In the genomic region with DNA sequence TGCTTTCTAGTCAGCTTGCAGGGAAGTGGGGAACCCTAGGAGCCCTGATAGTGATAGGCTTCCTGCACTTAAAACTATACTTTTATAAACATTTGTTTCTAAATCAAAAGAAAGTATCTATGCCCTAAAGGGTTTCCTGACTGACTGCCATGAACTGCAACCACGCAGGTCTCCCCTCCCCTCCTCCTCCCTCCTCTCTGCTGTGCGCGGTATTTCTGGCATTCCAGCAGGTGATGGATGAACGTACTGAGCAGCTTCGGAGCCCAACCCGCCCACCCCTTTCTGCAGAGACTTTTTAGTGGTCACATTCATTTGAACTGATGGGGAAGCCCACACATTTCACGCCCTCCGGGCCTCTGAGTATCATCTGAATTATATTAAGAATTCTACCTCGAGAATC, we compare ENCODE assay signal across 14 mouse cellular contexts. TPM values are rescaled to one million over a fixed set of nuclear protein-coding genes. Genes with fewer than 3 reads are reported as not detected.
DNase-seq lines count a peak whose midpoint lies in the region; ATAC-seq and TF ChIP-seq lines count a peak whose summit lies in the region.
"Had no signal": no experiment of that assay in that cellular context is flagged by ENCODE, and none has a peak within 500 bp of the region (broad histone marks: within the 10 kb centered on the region; RNA-seq: fewer than 3 reads in every experiment).

No protein-coding gene starts in this region.

- 0 out of 2 replicates have a peak overlapping the region, but pooled peaks have one; percentile 23 for H3K27ac ChIP-seq in hindbrain, embryonic 13.5 days
- H3K27ac ChIP-seq in hindbrain, embryonic 12.5 days, result no peak overlapping the region
- H3K27ac ChIP-seq in ES-E14 (ENCODE audit: insufficient read depth, low read depth, low read length, poor library complexity, severe bottlenecking), result no peak overlapping the region
- H3K27ac ChIP-seq in limb, embryonic 14.5 days (replicated peaks; ENCODE audit: low read depth, low read length), result 0 out of 2 replicates have a peak overlapping the region, but pooled peaks have one; percentile 38
- H3K27ac ChIP-seq: embryonic facial prominence, embryonic 12.5 days; forebrain, embryonic 10.5 days; heart, adult 2 months; stomach, postnatal 0 days had no signal

- intact Hi-C loops in gastrocnemius, postnatal 14 days (cut with DNase I; ENCODE audit: low total_unique reads), result no loop called here

- ATAC-seq in hindbrain, embryonic 13.5 days (ENCODE audit: low FRiP score), result 0 out of 2 replicates have a peak, but pooled peaks have one; percentile 46
- ATAC-seq in hindbrain, embryonic 12.5 days (ENCODE audit: low FRiP score), result no peak
- ATAC-seq in limb, embryonic 14.5 days (ENCODE audit: low FRiP score, low read depth), result no peak
- ATAC-seq in granulocyte monocyte progenitor cell, adult 5-6 weeks (replicated peaks; ENCODE audit: poor library complexity, severe bottlenecking), result no peak

- no peaks in the 10 kb centered on the region for H3K27me3 ChIP-seq in hindbrain, embryonic 13.5 days
- no peaks in the 10 kb centered on the region for H3K27me3 ChIP-seq in hindbrain, embryonic 12.5 days
- H3K27me3 ChIP-seq in limb, embryonic 14.5 days (ENCODE audit: control insufficient read depth, insufficient read depth, low read length), result no peaks in the 10 kb centered on the region
- H3K27me3 ChIP-seq: embryonic facial prominence, embryonic 12.5 days had no signal

- no peak for TF ChIP-seq POLR2A in limb, embryonic 14.5 days (IDR thresholded peaks at IDR 0.05; ENCODE audit: borderline replicate concordance, extremely low read depth, insufficient read depth, insufficient read length)

- H3K4me2 ChIP-seq in hindbrain, embryonic 13.5 days, result no peak overlapping the region
- no peak overlapping the region for H3K4me2 ChIP-seq in hindbrain, embryonic 12.5 days (replicated peaks)
- H3K4me2 ChIP-seq in limb, embryonic 14.5 days (replicated peaks; ENCODE audit: low read depth, low read length, severe bottlenecking), result no peak overlapping the region
- H3K4me2 ChIP-seq: embryonic facial prominence, embryonic 12.5 days had no signal

- no peaks in the 10 kb centered on the region for H3K9me3 ChIP-seq in hindbrain, embryonic 13.5 days
- H3K9me3 ChIP-seq in hindbrain, embryonic 12.5 days (replicated peaks), result no peaks in the 10 kb centered on the region
- no peaks in the 10 kb centered on the region for H3K9me3 ChIP-seq in ES-E14 (ENCODE audit: control insufficient read depth, insufficient read depth, low read depth, low read length)
- no peaks in the 10 kb centered on the region for H3K9me3 ChIP-seq in limb, embryonic 14.5 days (ENCODE audit: control insufficient read depth, low read length)
- H3K9me3 ChIP-seq: embryonic facial prominence, embryonic 12.5 days; forebrain, embryonic 10.5 days had no signal

- 25% methylated on average over 9 of the region's 9 CpGs for WGBS in hindbrain, embryonic 13.5 days
- WGBS in hindbrain, embryonic 12.5 days, result 24% methylated on average over 9 of the region's 9 CpGs
- 20% methylated on average over 9 of the region's 9 CpGs for WGBS in limb, embryonic 14.5 days

- in situ Hi-C loops in ES-E14 (cut with MboI; ENCODE audit: low sequenced_read_pairs in 2 of 2, unreplicated experiment in 2 of 2), result no loop called here

- H3K9ac ChIP-seq in hindbrain, embryonic 13.5 days, result no peak overlapping the region
- no peak overlapping the region for H3K9ac ChIP-seq in hindbrain, embryonic 12.5 days
- H3K9ac ChIP-seq in ES-E14 (ENCODE audit: insufficient read depth, low read depth, low read length, poor library complexity, severe bottlenecking), result no peak overlapping the region
- H3K9ac ChIP-seq in limb, embryonic 14.5 days (ENCODE audit: low read depth, low read length, severe bottlenecking), result no peak overlapping the region
- H3K9ac ChIP-seq: embryonic facial prominence, embryonic 12.5 days had no signal

- H3K36me3 ChIP-seq in hindbrain, embryonic 13.5 days, result peaks cover 32% of the 10 kb centered on the region
- H3K36me3 ChIP-seq in hindbrain, embryonic 12.5 days, result peaks cover 24% of the 10 kb centered on the region
- no peaks in the 10 kb centered on the region for H3K36me3 ChIP-seq in ES-E14 (ENCODE audit: control insufficient read depth, insufficient read depth, low read length, poor library complexity, severe bottlenecking)
- H3K36me3 ChIP-seq in limb, embryonic 14.5 days (ENCODE audit: control insufficient read depth, insufficient read depth, low read length), result peaks cover 32% of the 10 kb centered on the region

- H3K4me1 ChIP-seq in hindbrain, embryonic 13.5 days (replicated peaks), result no peaks in the 10 kb centered on the region
- no peaks in the 10 kb centered on the region for H3K4me1 ChIP-seq in hindbrain, embryonic 12.5 days
- no peaks in the 10 kb centered on the region for H3K4me1 ChIP-seq in ES-E14 (ENCODE audit: control insufficient read depth in 2 of 2, insufficient read depth in 2 of 2, low read length in 2 of 2, poor library complexity in 1 of 2)
- peaks cover 9% of the 10 kb centered on the region; the same call in 1 of the 2 replicates for H3K4me1 ChIP-seq in limb, embryonic 14.5 days (ENCODE audit: control insufficient read depth, insufficient read depth, low read length)
- H3K4me1 ChIP-seq: forebrain, embryonic 10.5 days had no signal

- no peak overlapping the region for H3K4me3 ChIP-seq in hindbrain, embryonic 13.5 days
- no peak overlapping the region for H3K4me3 ChIP-seq in hindbrain, embryonic 12.5 days
- no peak overlapping the region for H3K4me3 ChIP-seq in ES-E14 (ENCODE audit: insufficient read depth in 1 of 2, low read depth in 1 of 2, low read length in 2 of 2, poor library complexity in 1 of 2, severe bottlenecking in 1 of 2)
- H3K4me3 ChIP-seq in limb, embryonic 14.5 days (replicated peaks; ENCODE audit: low read length), result no peak overlapping the region
- H3K4me3 ChIP-seq: embryonic facial prominence, embryonic 12.5 days; forebrain, embryonic 10.5 days; heart, adult 2 months had no signal

- peak; percentile 7 for DNase-seq in ES-E14 (ENCODE audit: low read depth, low spot score)
- peak; percentile 61 for DNase-seq in embryo, embryonic 9.5 days (ENCODE audit: extremely low spot score)
- DNase-seq in limb, embryonic 14.5 days (ENCODE audit: low spot score), result peak; percentile 22
- no peak for DNase-seq in gastrocnemius, postnatal 14 days
- no peak for DNase-seq in thymus, postnatal 10 days (ENCODE audit: low spot score in 2 of 2)
- DNase-seq: cerebellum, adult 11-12 months; heart, adult 2 months; heart, postnatal 4 days had no signal

TF ChIP-seq in ES-E14, 5 proteins besides CTCF, POLR2A, EP300 and RAD21:
- no peak for TF ChIP-seq CHD2 (IDR thresholded peaks at IDR 0.05; ENCODE audit: low read depth, low read length)
- TF ChIP-seq HCFC1 (IDR thresholded peaks at IDR 0.05; ENCODE audit: borderline replicate concordance, insufficient read depth, low read length), result no peak
- TF ChIP-seq MAFK (IDR thresholded peaks at IDR 0.05; ENCODE audit: insufficient read depth, low read depth, low read length), result no peak
- TF ChIP-seq ZC3H11A (IDR thresholded peaks at IDR 0.05; ENCODE audit: borderline replicate concordance, low read depth, low read length), result no peak
- no peak for TF ChIP-seq ZNF384 (IDR thresholded peaks at IDR 0.05; ENCODE audit: low read depth, low read length)

RNA-seq across cellular contexts. Expression of a gene that starts 53.9 kb away (rescaled TPM):
- 15.0 and 17.3 TPM in 2 replicates for polyA plus RNA-seq in hindbrain, embryonic 13.5 days (2015; fragmentation: Nextera tagmentation; extraction: Ambion mirVana)
- 17.4 and 21.7 TPM in 2 replicates for polyA plus RNA-seq in hindbrain, embryonic 12.5 days (2016; fragmentation: Nextera tagmentation; extraction: Ambion mirVana)
- total RNA-seq in ES-E14 (2012; rRNA removed), result 20.7 and 26.5 TPM in 2 replicates
- 57.2 and 86.4 TPM in 2 replicates for polyA plus RNA-seq in limb, embryonic 14.5 days (2012; rRNA removed)
- polyA plus RNA-seq in limb, embryonic 14.5 days (2014; fragmentation: Nextera tagmentation; extraction: Ambion mirVana), result 33.7 and 39.9 TPM in 2 replicates
- 10 to 100 TPM; 15.5 to 17.7 TPM for total RNA-seq in gastrocnemius, postnatal 14 days (2021)
- total RNA-seq in granulocyte monocyte progenitor cell, adult 5-6 weeks (2014; fragmentation: Nextera tagmentation), result 6.3 and 11.1 TPM in 2 replicates
- total RNA-seq in granulocyte monocyte progenitor cell, adult 5-6 weeks (2017), result 9.2 and 9.7 TPM in 2 replicates

Comparison
In these comparisons a context has a peak if more than half of its experiments do, and no peak if none do; other contexts are left out.
1. H3K27ac ChIP-seq: peak in hindbrain, embryonic 13.5 days (single experiment) and limb, embryonic 14.5 days (single experiment); none in hindbrain, embryonic 12.5 days (single experiment) and ES-E14 (single experiment).
2. DNase-seq: peak in ES-E14 (single experiment), embryo, embryonic 9.5 days (single experiment) and limb, embryonic 14.5 days (single experiment); none in gastrocnemius, postnatal 14 days (single experiment) and thymus, postnatal 10 days (0 of 2).